Mouse (Mus musculus): ENCODE measurements around the gene Slc6a4. TPM values are rescaled to one million over a fixed set of nuclear protein-coding genes. Genes with fewer than 3 reads are reported as not detected.
A peak's percentile ranks its signal among the peaks of the same experiment; 100 is the strongest.

The Slc6a4 gene
- polyA plus RNA-seq, 1 experiment from 2014 or later, result 0.25 TPM

MicroRNA genes within 50 kb of the gene (microRNA counts, 519-probe panel; counts per million panel counts)
- microRNA mmu-miR-423-3p (3,582 counts per million, percentile 50 among the panel's probes with 10 or more counts), microRNA mmu-miR-423-5p (3,607 counts per million, percentile 52 among the panel's probes with 10 or more counts)

Small RNA genes within 50 kb of the gene (microRNA-seq; reads per million reads assigned to microRNA genes)
- gene Mir423, result 3,337 reads per million, percentile 89 among the genes with 10 or more reads in this experiment

Other genes starting within 250 kb of the Slc6a4 start
- 23.4 and 24.2 TPM in 2 replicates for gene Gosr1, start 235.0 kb upstream of the Slc6a4 start, polyA plus RNA-seq (2015; fragmentation: Nextera tagmentation; extraction: Ambion mirVana)
- 5.9 and 7.3 TPM in 2 replicates for gene Cpd, start 151.6 kb upstream of the Slc6a4 start, polyA plus RNA-seq (2015; fragmentation: Nextera tagmentation; extraction: Ambion mirVana)
- gene Tmigd1, start 96.4 kb upstream of the Slc6a4 start, polyA plus RNA-seq (2015; fragmentation: Nextera tagmentation; extraction: Ambion mirVana), result 0.21 TPM in 1 of 2 replicates, not detected in the other
- gene Blmh, start 73.8 kb upstream of the Slc6a4 start, polyA plus RNA-seq (2015; fragmentation: Nextera tagmentation; extraction: Ambion mirVana), result 146 and 180 TPM in 2 replicates
- gene Nsrp1, start 79.8 kb downstream of the Slc6a4 start, polyA plus RNA-seq (2015; fragmentation: Nextera tagmentation; extraction: Ambion mirVana), result 59.2 and 64.6 TPM in 2 replicates
- 0.29 and 0.50 TPM in 2 replicates for gene Efcab5, start 190.4 kb downstream of the Slc6a4 start, polyA plus RNA-seq (2015; fragmentation: Nextera tagmentation; extraction: Ambion mirVana)
- gene Ssh2, start 217.7 kb downstream of the Slc6a4 start, polyA plus RNA-seq (2015; fragmentation: Nextera tagmentation; extraction: Ambion mirVana), result 13.4 and 15.1 TPM in 2 replicates